Mouse (Mus musculus) naive thymus-derived CD4-positive, alpha-beta T cell, adult 2 months (primary cell): ENCODE data around the gene Grik4.

Experiments
- DNase-seq: peaks from one replicate; pipeline ENCODE4 v3.0.0-alpha.2; 2011; ENCODE audit warnings: low read depth

Gene Grik4

DNA sequence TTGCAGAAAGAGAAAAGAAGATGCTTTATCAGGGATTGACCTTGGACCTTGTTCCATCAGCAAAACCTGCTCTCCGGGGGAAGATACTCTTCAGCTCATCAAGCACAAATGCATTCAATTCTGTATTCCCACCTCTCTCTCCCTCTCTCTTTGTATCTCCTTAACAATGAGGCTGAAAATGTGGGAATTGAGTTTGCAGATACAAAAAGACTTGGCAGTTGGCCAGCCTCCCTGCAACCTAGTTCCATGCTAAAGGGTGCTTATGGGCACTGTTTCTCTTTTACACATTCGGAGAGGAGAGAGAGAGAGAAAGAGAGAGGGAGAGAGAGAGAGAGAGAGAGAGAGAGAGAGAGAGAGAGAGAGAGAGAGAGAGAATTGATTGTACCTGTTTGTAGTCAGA is 273.7 kb downstream of the Grik4 start:
- DNase-seq: no peak

DNA sequence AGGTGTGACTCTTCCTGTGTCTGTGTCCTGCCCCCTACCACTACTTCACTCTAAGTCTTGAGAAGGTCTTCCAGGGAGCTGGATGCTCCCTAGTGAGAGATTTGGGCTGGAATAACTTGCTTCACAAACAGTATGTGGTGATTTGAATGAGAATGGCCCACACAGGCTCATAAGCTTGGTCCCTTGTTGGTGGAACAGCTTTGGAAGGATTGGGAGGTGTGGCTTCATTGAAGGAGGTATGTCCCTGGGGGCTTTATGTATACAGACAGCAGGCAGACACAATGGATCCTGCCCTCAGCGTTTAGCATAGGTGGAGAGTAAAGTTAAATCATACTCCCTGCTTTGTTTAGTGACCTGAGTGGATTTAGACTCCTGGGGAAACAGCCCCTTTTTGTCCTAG is 282.8 kb downstream of the Grik4 start:
- no peak for DNase-seq

DNA sequence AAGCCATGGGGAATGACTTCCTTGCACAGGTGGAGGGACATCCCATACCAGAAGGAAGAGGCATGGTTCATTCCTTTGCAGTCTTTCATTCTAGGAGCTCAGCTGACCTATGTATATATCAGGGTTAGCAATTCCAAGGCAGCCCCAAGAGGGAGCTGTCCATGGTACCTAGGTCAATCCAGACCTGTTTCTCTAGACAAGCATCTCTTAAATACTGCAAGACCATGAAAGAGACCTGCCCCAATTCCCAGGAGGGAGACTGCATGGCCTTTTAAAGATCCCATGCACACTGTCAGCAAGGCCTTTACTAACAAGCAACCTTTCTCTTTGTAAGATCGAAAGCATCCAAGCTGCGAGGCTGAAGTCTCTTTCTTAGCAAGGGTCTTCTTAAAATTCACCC is 291.5 kb downstream of the Grik4 start:
- peak; percentile 26 for DNase-seq

DNA sequence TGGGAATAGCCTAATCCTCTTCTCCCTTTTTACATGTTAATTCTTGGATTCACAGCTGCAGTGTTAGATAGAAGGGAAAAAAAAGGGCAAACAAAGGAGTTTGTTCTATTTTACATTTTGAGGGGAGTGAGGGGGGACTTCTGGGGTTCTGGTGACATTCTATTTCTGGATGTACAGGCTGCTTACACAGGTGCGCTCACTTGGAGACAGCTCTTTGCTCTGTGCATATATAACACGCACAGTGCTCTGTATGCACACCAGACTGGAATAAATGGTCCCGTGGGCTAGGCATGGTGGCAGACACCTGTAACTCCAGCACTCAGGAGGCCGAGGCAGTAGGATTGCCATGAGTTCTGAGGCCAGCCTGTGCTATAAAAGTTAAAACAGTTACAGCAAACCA is 292.0 kb downstream of the Grik4 start:
- no peak for DNase-seq

- DNase-seq: no peak
Measured at GRCm38 (mm10) chr9:42649872-42650271, 294.4 kb downstream of the Grik4 start.

DNA sequence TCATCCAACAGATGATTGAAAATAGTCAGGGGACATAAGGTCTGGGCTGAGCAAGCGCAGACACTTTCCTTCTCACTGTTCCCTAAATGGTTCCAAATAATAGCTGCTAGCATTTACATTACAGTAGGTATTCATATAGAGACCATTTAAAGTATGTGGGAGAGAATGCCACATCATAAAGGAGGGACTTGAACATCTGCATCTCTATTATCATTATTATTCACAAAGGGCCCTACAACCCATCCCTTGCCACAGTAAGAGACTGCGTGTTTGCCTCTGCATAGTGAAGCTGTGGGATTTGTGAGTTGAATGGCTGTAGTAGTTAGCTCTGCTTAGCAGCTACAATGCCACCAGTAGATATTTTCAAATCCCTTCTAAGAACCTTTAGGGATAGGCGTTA is 296.2 kb downstream of the Grik4 start:
- no peak for DNase-seq

DNA sequence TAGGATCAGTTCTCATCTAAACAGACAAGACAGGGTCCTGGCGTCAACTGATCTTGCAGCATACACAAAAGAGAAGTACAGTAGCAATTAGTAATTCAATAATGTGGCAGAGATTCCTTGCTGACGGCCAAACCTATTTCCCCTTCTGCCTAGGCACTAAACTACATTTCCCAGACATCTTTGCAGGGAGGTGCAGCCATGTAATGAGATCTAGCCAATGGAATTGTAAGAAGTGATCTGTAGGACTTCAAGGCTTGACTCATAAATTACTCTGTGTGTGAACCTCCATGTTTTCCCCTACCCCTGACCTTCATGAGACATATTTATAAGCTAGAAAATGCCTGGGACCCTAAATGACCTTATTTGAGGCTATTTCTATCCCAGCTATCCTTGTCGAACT is 296.7 kb downstream of the Grik4 start:
- no peak for DNase-seq

DNA sequence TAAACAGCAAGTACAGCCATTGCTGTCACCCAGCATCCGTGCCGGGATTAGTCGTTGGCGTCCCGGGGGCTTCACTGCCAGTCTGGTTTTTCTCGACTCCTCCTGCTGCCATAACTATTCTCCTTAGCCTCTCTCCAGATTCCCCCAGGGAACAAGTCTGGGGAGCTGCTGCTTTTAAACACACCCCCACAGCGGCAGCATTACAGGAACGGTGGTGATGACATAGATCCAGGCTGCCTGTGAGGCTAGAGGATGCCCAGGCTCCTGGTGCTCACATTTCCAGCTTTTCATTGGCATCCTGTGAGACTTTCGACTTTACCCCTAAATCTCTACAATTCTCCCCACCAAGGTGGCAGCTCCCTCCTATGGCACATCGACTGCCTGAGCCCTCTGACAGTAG is 297.5 kb downstream of the Grik4 start:
- DNase-seq: no peak

- no peak for DNase-seq
Measured at GRCm38 (mm10) chr9:42645161-42645560, 299.1 kb downstream of the Grik4 start.

GRCm38 (mm10) chr9:42642821-42643220 is 301.5 kb downstream of the Grik4 start:
- DNase-seq: no peak

- DNase-seq: no peak
Measured at GRCm38 (mm10) chr9:42641550-42642117, 302.7 kb downstream of the Grik4 start.

- DNase-seq: no peak
Measured at GRCm38 (mm10) chr9:42636446-42636845, 307.8 kb downstream of the Grik4 start.

GRCm38 (mm10) chr9:42631479-42631878 is 312.8 kb downstream of the Grik4 start:
- no peak for DNase-seq

- DNase-seq: peak; percentile 41
Measured at GRCm38 (mm10) chr9:42627634-42628033, 316.7 kb downstream of the Grik4 start.

DNA sequence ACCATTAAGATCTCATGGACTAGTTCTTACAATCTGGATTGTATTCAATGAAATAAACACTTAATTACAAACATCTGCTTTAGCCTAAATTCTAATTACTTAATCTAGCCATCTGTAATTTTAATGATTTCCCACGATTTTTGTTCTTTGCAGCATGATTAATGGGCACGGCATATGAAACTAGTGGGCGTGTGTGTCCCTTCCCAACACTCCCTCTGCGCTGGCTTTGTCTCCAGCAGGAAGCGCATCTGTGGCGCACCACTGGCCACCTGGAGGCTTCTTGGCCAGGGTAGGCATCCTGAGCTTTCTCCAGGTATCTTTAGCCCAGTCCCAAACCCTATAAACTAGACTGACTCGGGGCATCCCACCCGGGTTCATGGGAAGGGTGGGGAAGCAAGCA is 317.1 kb downstream of the Grik4 start:
- DNase-seq: no peak

DNA sequence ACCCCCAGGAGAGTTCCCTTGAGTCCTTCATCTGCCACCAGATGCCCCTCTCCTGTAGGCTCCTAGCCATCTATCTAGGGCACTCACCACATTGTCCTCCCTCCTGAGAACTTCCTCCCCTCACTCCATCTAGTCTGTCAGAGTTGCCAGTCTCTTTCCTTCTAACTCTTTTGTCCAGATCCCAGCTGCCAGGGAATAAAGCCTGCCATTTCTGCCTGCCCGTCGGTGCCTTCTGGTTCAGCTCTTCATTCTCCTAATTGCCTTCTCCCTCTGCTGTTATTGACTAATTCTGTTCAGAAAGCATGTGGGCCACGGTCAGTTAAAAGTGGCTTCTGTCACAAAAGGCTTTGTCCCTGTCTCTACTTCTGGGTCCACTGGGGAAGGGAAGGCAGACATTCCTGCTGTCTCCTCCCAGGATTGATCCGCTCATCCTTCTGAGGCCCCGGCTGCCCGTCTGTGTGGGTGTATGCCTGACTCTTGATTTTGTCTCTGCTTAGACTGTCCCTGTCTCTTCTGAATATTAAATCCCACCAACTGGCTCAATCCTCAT is 318.0 kb downstream of the Grik4 start:
- DNase-seq: no peak

DNA sequence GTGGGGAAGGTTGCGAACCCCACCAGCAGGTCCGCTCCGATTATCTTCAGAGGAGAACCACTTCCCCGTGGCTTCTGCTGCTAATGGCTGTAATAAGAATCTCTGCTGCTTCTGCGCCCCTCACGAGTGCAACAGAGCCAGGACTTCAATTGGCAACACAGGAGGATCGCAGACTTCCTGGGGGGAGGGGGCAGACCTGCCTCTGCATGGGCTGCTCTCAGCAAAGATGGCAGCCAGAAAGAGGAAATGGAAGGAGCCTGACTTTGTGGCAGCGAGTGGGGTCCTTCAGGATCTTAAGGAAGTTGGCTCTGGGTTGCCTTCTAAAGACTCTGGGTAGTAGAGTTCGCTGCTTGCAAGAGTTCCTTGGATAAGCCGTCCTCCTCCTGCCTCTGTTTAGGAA is 329.9 kb downstream of the Grik4 start:
- no peak for DNase-seq

GRCm38 (mm10) chr9:42613827-42614226 is 330.5 kb downstream of the Grik4 start:
- no peak for DNase-seq

DNA sequence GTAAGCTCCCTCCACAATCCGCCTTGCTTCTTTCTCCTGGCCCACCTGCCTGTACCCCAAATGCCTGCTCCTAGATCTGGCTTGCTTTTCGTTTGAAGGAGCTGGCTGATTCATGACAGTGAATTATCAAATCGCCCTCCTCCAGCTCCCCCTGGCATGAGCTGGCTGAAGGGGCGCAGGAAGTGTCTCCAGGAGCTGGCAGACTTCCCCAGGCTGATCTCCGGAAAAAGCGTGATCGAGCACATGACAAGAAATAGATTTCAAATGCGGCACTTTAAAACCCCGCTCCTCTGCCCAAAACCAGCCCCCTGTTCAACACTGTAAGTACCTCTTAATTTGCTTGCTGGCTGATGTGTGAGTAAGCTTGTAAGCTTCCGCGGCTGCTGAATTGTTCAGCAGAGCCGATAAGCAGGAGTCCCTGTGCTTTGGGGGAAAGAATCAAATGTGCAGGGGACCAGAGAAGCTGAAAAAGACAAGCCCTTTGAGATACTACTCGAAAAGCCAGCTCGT is 331.8 kb downstream of the Grik4 start:
- no peak for DNase-seq

- DNase-seq: no peak
Measured at GRCm38 (mm10) chr9:42601445-42601844, 342.8 kb downstream of the Grik4 start.

- no peak for DNase-seq
Measured at GRCm38 (mm10) chr9:42597525-42597924, 346.8 kb downstream of the Grik4 start.

DNA sequence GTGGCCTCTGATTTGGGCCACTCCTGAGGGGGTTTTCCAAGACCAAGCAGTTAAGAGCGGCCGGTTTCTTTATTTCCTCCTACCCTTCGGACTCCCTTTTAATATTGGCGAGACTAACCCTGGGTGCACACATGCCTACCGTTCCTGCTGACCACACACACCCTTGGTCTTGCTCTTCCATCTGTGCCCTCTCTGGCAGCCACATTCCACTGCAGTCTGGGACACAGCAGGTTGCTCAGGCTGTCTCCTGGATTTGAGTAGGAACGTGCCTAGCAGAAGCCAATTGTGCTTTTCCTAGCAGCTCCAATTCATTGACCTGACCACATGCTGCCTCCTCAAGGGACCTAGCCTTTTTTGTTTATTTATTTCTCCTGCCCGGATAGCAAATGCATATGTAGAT is 365.8 kb downstream of the Grik4 start:
- no peak for DNase-seq

DNA sequence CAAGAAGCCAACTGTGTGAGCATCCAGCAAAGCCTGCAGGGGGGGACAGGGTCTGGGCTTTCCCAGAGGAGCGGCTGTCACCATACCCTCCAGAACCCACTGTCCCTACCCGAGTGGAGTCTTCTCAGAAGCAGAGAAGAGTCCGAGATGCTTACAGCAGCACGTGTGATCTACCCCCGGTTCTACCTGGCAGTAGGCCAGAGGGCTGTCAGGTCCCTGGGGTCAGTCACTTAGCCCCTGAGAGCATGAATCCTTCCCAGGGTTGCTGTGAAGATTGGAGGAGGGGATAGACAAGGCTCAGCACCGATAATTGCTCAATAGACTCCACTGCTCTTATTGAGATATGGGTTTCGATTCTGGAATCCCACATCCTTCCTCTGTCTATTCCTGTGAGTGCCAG is 366.2 kb downstream of the Grik4 start:
- no peak for DNase-seq

GRCm38 (mm10) chr9:42573616-42574350 is 370.5 kb downstream of the Grik4 start:
- DNase-seq: no peak
